Mouse (Mus musculus): ENCODE data around the gene Gnptg. TPM values are rescaled to one million over a fixed set of nuclear protein-coding genes. Genes with fewer than 3 reads are reported as not detected.

Gnptg gene
- polyA plus RNA-seq (2012; fragmentation: generic; extraction: Trizol), result 10 to 100 TPM; 15.9 to 49.7 TPM

GRCm38 (mm10) chr17:25239695-25240636 is at the start of gene Gnptg, which contains the start of gene Tsr3:
Gnptg (minus strand) TSS chr17:25240124.
Tsr3 (plus strand) TSS chr17:25240170.

GRCm38 (mm10) chr17:25274571-25275346 is 34.8 kb upstream of the Gnptg start, which contains the start of gene Ube2i:
Ube2i (minus strand) TSS chr17:25274622.

DNA sequence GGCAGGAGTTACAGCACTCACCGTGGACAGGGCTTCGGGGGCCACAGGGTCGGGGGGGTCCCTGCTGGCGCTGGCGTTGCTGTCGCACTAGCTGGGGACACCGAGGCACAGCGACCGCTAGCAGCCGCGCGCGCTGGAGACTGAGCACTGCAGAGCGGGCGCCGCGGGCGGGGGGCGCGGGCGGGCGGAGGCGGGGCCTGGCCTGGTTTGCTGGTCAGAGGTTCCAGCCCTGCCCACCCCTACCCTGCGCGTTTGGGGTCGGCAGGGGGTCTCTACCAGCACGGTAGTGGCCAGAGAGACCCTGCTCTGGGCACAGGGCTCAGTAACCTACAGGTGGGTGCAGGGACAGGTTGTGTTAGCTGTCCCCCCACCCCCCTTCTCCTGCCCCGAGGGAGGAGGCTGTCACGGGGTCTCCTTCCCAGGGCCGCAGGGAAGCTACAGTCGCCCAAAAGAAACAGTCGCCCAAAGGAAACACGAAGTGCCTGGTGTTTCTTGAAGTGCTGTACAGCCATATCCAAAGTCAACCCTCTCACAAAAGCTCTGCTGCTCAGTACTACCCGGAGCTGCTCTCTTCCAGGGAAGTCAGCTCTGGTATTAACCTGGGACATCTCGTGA is 16.3 kb upstream of the Gnptg start, which contains the start of gene Baiap3:
Baiap3 (minus strand) TSS at position 225 of the 615 bp plus-strand sequence.

DNA sequence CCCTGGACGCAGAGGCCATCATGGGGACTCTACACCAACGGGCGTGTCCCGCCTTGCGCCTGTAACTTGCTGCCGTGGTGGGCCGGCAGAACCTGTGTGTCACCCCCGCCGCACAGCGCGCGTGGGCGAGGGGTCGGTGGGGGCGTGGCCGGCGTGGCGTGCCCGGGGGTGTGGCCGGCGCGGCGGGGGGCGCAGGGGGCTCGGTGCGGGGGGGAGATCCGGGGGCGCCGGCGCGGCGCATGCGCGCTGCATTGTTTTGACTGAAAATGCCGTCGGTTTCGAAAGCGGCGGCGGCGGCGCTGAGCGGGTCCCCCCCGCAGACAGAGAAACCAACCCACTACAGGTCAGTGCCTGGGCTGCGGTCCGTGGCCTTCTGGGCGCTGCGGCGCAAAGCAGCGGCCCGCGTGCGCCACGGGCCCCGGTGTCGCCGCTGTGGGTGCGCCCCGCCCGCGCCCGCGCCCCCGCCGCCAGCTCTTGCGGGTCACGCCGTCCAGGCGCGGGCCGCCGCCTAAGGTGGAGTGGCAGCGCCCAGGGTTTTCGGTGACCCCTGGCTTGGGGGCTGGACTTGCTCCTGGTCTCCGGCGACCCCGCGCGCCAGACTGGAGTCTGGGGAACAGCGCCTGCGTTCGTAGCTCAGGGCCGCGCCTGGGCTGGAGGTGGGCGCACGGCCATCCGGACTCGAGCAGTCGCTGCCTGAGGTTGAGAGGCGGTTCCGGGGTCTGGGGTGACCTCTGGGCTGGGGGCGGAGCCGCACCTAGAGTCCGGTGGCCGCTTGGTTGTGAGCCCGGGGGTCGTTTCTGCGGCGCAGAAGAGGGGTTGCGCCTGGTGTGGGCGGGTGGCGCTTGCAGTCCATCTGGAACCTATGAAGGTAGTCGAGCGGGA is 51.5 kb downstream of the Gnptg start, which contains the start of gene Unkl:
Unkl (plus strand) TSS at position 248 of the 882 bp plus-strand sequence.

DNA sequence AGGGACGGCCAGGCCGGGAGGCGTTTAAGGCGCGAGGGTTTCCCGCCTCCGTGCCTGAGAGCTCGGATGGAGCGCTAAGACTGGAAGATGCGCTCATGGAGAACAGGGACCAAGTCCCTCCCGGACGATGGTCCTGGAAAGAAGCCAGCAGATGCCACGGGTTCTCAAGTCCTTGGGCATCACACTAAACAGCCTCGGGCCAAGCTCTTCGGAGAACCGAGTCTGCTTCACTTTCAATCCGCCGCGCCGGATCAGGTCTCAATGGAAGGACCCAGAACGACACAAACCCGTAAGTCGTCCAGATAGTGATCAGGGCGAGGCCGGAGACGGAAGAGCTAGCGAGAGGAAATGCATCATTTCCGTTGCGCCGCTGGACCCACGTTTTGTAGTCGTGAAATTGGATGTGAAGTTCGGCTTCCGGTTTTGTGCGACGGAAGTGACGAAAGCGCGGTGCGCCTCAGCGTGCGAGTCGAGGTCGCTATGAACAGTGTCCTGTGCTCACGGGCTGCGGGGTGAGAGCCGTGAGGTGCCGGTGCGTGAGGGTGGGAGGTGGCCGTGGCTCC is 55.7 kb downstream of the Gnptg start, which contains the start of gene BC003965:
BC003965 (plus strand) TSS at position 426 of the 563 bp plus-strand sequence.

Other genes starting within 250 kb of the Gnptg start
- gene Cramp1l, start 224.3 kb downstream of the Gnptg start, polyA plus RNA-seq (2012; fragmentation: generic; extraction: Trizol), result 1 to 10 TPM in 1 of 2 experiments, under 1 TPM in 1; 0.59 to 5.7 TPM
- gene Ift140, start 224.0 kb downstream of the Gnptg start, polyA plus RNA-seq (2012; fragmentation: generic; extraction: Trizol), result 10 to 100 TPM in 1 of 2 experiments, 1 to 10 TPM in 1; 6.5 to 21.9 TPM
- gene Tmem204, start 156.5 kb downstream of the Gnptg start, polyA plus RNA-seq (2012; fragmentation: generic; extraction: Trizol), result under 1 TPM; 0.61 to 0.90 TPM
- 10 to 100 TPM; 20.3 to 26.2 TPM for gene Telo2, start 124.2 kb downstream of the Gnptg start, polyA plus RNA-seq (2012; fragmentation: generic; extraction: Trizol)
- gene Ptx4, start 119.4 kb downstream of the Gnptg start, polyA plus RNA-seq (2012; fragmentation: generic; extraction: Trizol), result not detected
- 10 to 100 TPM in 1 of 2 experiments, 1 to 10 TPM in 1; 8.8 to 22.3 TPM for gene Clcn7, start 106.7 kb downstream of the Gnptg start, polyA plus RNA-seq (2012; fragmentation: generic; extraction: Trizol)
- gene Ccdc154, start 77.7 kb downstream of the Gnptg start, polyA plus RNA-seq (2012; fragmentation: generic; extraction: Trizol), result not detected
- not detected for gene Gm38655, start 64.7 kb downstream of the Gnptg start, polyA plus RNA-seq (2012; fragmentation: generic; extraction: Trizol)
- 10 to 100 TPM in 1 of 2 experiments, 1 to 10 TPM in 1; 4.9 to 10.7 TPM for gene BC003965, start 55.6 kb downstream of the Gnptg start, polyA plus RNA-seq (2012; fragmentation: generic; extraction: Trizol)
- 1 to 10 TPM in 1 of 2 experiments, under 1 TPM in 1; 0.15 to 3.8 TPM for gene Unkl, start 51.7 kb downstream of the Gnptg start, polyA plus RNA-seq (2012; fragmentation: generic; extraction: Trizol)
- gene Tsr3, start within 50 bp of the Gnptg start, polyA plus RNA-seq (2012; fragmentation: generic; extraction: Trizol), result 10 to 100 TPM; 44.0 to 58.5 TPM
- gene Baiap3, start 16.2 kb upstream of the Gnptg start, polyA plus RNA-seq (2012; fragmentation: generic; extraction: Trizol), result under 1 TPM; 0.05 to 0.11 TPM
- 100 to 1,000 TPM; 272 to 366 TPM for gene Ube2i, start 34.5 kb upstream of the Gnptg start, polyA plus RNA-seq (2012; fragmentation: generic; extraction: Trizol)
- not detected for gene Prss34, start 58.3 kb upstream of the Gnptg start, polyA plus RNA-seq (2012; fragmentation: generic; extraction: Trizol)
- gene Prss28, start 68.5 kb upstream of the Gnptg start, polyA plus RNA-seq (2012; fragmentation: generic; extraction: Trizol), result not detected
- not detected for gene Prss29, start 78.5 kb upstream of the Gnptg start, polyA plus RNA-seq (2012; fragmentation: generic; extraction: Trizol)
- gene Tpsab1, start 105.4 kb upstream of the Gnptg start, polyA plus RNA-seq (2012; fragmentation: generic; extraction: Trizol), result not detected
- not detected for gene Tpsb2, start 126.2 kb upstream of the Gnptg start, polyA plus RNA-seq (2012; fragmentation: generic; extraction: Trizol)
- gene Tpsg1, start 129.1 kb upstream of the Gnptg start, polyA plus RNA-seq (2012; fragmentation: generic; extraction: Trizol), result not detected
- gene Cacna1h, start 193.7 kb upstream of the Gnptg start, polyA plus RNA-seq (2012; fragmentation: generic; extraction: Trizol), result not detected
- not detected for gene Tekt4, start 214.5 kb upstream of the Gnptg start, polyA plus RNA-seq (2012; fragmentation: generic; extraction: Trizol)

Data from C3H10T1/2 (cell line).